Mouse (Mus musculus): Measurements from ENCODE around the gene Gm36028.

The Gm36028 gene

DNA sequence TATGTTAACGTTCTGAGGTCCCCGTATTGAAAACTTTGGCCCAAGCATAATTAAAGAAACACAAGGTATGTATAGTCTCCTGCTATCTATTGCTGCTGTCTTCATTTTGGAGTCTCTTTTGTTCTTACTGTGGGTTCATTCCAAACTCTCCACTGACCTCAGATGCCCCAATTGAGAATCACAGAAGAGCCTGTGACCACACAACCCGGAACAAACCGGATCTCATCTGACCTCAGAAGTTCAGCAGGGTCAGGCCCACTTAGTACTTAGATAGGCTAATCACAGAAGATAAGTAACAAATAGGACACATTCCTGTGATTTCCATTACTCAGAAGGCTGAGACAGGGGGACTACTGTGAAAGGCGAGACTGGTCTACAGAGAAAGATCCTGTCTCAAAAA is 6.4 kb downstream of the Gm36028 start:
- Histone ChIP-seq H3K36me3 (ENCODE audit: insufficient read depth, low read length) (no peaks in the 10 kb centered on the region), H3K4me1 (replicated peaks; ENCODE audit: low read depth, low read length) (no peaks in the 10 kb centered on the region), H3K9me3 (ENCODE audit: low read length) (no peaks in the 10 kb centered on the region), H3K27me3 (ENCODE audit: insufficient read depth, low read length) (peaks cover 21% of the 10 kb centered on the region), H3K4me3 (replicated peaks; ENCODE audit: low read length) (no peak overlapping the region)
- TF ChIP-seq NANOG (IDR thresholded peaks at IDR 0.05; ENCODE audit: borderline replicate concordance, low read length) (no peak), CTCF (conservative IDR thresholded peaks at IDR 0.05; ENCODE audit: low read length) (no peak), POU5F1 (IDR thresholded peaks at IDR 0.05; ENCODE audit: borderline replicate concordance, low read length) (no peak)

DNA sequence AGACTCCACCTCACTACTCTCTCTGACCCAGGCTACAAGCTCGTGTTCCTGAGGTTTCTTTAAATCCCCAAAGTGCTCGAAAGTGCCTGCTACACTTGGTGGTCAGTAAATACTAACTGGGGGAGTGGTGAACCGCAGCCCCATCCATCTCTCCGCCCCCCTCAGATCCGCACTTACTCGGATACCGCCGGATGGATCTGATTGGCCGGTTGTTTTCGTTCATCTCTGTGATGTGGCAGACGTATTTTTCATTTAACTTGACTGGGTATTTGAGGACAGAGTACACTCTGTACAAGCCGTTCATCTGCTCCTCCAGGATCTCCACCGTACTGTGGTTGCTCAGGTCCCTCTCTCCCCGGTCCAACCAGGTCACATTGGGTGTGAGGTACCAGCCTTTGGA is 6.9 kb downstream of the Gm36028 start:
- Histone ChIP-seq H3K9me3 (ENCODE audit: low read length) (no peaks in the 10 kb centered on the region), H3K36me3 (ENCODE audit: insufficient read depth, low read length) (no peaks in the 10 kb centered on the region), H3K4me3 (replicated peaks; ENCODE audit: low read length) (no peak overlapping the region), H3K27me3 (ENCODE audit: insufficient read depth, low read length) (peaks cover 21% of the 10 kb centered on the region), H3K4me1 (replicated peaks; ENCODE audit: low read depth, low read length) (no peaks in the 10 kb centered on the region)
- TF ChIP-seq NANOG (IDR thresholded peaks at IDR 0.05; ENCODE audit: borderline replicate concordance, low read length) = no peak
- no peak for TF ChIP-seq CTCF (conservative IDR thresholded peaks at IDR 0.05; ENCODE audit: low read length)
- TF ChIP-seq POU5F1 (IDR thresholded peaks at IDR 0.05; ENCODE audit: borderline replicate concordance, low read length) = no peak

DNA sequence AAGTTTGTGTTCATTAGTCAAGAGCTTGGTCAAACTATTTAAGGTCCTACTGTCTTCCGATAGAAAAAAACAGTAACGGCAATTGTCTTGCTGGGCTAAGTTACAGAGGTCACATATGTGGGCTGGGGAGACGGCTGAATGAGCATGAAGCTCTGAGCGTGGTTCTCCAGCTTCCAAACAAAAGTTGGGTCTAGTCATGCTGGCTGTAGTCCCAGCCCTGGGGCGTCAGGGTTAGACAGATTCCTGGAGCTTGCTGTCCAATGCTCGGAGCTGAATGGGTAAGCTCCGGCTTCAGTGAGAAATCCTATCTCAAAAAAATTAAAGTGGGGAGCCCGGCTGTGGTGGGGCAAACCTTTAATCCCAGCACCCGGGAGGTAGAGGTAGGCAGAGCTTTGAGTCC is 7.7 kb downstream of the Gm36028 start:
- no peaks in the 10 kb centered on the region for H3K4me1 ChIP-seq (replicated peaks; ENCODE audit: low read depth, low read length)
- no peak for TF ChIP-seq NANOG (IDR thresholded peaks at IDR 0.05; ENCODE audit: borderline replicate concordance, low read length)
- TF ChIP-seq CTCF (conservative IDR thresholded peaks at IDR 0.05; ENCODE audit: low read length) = no peak
- TF ChIP-seq POU5F1 (IDR thresholded peaks at IDR 0.05; ENCODE audit: borderline replicate concordance, low read length) = no peak
- no peaks in the 10 kb centered on the region for H3K36me3 ChIP-seq (ENCODE audit: insufficient read depth, low read length)
- no peaks in the 10 kb centered on the region for H3K9me3 ChIP-seq (ENCODE audit: low read length)
- H3K4me3 ChIP-seq (replicated peaks; ENCODE audit: low read length) = no peak overlapping the region
- H3K27me3 ChIP-seq (ENCODE audit: insufficient read depth, low read length) = peaks cover 21% of the 10 kb centered on the region

DNA sequence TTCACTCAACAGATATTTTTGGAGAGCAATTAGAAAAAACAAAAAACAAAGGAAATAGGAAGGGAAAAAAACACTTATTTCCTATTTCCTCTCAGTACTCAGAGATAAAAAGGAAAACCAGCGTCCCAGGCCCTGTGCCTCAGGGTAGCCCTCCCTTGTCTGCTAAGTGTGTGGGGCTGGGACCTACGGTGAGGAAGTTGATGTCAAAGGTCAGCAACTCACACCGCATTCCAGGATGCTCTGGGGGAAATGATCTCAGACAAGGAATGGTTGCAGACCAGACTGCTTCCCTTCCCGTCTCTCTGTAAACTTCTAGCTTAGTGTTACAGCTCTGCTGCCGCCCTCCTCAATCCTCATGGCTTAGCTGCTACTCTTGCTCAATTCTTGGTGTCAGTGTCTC is 9.6 kb downstream of the Gm36028 start:
- H3K4me3 ChIP-seq (replicated peaks; ENCODE audit: low read length) = no peak overlapping the region
- TF ChIP-seq NANOG (IDR thresholded peaks at IDR 0.05; ENCODE audit: borderline replicate concordance, low read length) (no peak), CTCF (conservative IDR thresholded peaks at IDR 0.05; ENCODE audit: low read length) (no peak), POU5F1 (IDR thresholded peaks at IDR 0.05; ENCODE audit: borderline replicate concordance, low read length) (no peak)
- no peaks in the 10 kb centered on the region for H3K9me3 ChIP-seq (ENCODE audit: low read length)
- H3K4me1 ChIP-seq (replicated peaks; ENCODE audit: low read depth, low read length) = no peaks in the 10 kb centered on the region
- no peaks in the 10 kb centered on the region for H3K36me3 ChIP-seq (ENCODE audit: insufficient read depth, low read length)
- H3K27me3 ChIP-seq (ENCODE audit: insufficient read depth, low read length) = peaks cover 25% of the 10 kb centered on the region

DNA sequence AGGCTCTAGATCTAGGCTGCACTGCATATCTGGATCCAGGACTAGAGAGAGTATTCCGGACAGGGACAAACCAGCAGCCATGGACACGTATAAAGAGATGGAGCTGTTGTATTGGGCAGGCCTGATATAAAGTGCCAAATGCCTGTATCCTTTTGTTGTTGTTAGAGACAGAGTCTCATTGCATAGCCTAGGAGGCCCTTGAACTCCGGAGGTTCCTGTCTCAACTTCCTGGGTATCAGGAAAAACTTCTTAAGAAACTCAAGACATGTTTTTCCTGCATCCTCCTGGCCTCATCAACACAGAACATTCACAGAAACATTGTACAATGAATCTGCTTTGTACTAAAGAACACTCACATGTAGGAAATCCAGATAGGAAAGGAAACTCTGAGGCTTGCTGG is 13.9 kb downstream of the Gm36028 start:
- peaks cover 2% of the 10 kb centered on the region; the same call in 1 of the 2 replicates for H3K4me1 ChIP-seq (replicated peaks; ENCODE audit: low read depth, low read length)
- H3K9me3 ChIP-seq (ENCODE audit: low read length) = no peaks in the 10 kb centered on the region
- no peak overlapping the region for H3K4me3 ChIP-seq (replicated peaks; ENCODE audit: low read length)
- H3K36me3 ChIP-seq (ENCODE audit: insufficient read depth, low read length) = no peaks in the 10 kb centered on the region
- TF ChIP-seq NANOG (IDR thresholded peaks at IDR 0.05; ENCODE audit: borderline replicate concordance, low read length) (no peak), CTCF (conservative IDR thresholded peaks at IDR 0.05; ENCODE audit: low read length) (no peak), POU5F1 (IDR thresholded peaks at IDR 0.05; ENCODE audit: borderline replicate concordance, low read length) (no peak)
- H3K27me3 ChIP-seq (ENCODE audit: insufficient read depth, low read length) = peaks cover 26% of the 10 kb centered on the region

DNA sequence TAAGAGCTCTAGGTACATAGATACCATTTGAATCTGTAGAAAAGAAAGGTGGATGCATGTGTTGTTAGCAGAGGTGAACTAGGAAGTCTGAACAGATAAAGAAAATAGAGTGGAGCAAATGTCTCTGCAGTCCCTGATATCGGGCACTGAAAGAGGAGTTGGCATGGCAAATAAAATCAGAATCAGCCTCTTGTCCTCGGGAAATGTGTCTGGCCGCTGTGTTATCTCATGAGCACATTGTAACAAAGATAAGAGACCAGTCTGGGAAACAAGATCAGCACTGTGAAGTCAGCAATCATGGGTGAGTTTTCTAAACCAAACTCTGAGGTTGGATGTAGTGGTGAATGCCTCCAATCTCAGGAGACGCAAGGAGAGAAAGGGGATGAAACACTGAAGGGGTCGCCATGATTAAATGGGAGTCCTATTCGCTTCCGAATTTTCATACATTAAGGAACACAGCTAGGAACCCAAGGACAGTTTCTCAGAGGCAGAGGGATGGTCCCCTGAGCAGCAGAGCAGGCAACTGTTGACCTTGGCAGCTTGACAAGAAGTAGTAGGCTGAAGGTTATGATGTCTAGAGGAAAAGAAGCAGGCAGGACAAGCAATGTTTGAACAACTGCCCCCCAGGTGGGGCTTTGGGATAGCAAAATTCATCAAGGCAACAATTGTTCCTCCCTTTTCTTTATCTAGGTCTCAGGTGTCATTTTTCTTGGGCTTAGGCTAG is 15.6 kb downstream of the Gm36028 start:
- Histone ChIP-seq H3K4me1 (replicated peaks; ENCODE audit: low read depth, low read length) (peaks cover 2% of the 10 kb centered on the region; the same call in 1 of the 2 replicates), H3K9me3 (ENCODE audit: low read length) (no peaks in the 10 kb centered on the region), H3K27me3 (ENCODE audit: insufficient read depth, low read length) (peaks cover 24% of the 10 kb centered on the region; the same call in 1 of the 2 replicates), H3K4me3 (replicated peaks; ENCODE audit: low read length) (no peak overlapping the region), H3K36me3 (ENCODE audit: insufficient read depth, low read length) (no peaks in the 10 kb centered on the region)
- no peak for TF ChIP-seq NANOG (IDR thresholded peaks at IDR 0.05; ENCODE audit: borderline replicate concordance, low read length)
- TF ChIP-seq POU5F1 (IDR thresholded peaks at IDR 0.05; ENCODE audit: borderline replicate concordance, low read length) = no peak
- no peak for TF ChIP-seq CTCF (conservative IDR thresholded peaks at IDR 0.05; ENCODE audit: low read length)

DNA sequence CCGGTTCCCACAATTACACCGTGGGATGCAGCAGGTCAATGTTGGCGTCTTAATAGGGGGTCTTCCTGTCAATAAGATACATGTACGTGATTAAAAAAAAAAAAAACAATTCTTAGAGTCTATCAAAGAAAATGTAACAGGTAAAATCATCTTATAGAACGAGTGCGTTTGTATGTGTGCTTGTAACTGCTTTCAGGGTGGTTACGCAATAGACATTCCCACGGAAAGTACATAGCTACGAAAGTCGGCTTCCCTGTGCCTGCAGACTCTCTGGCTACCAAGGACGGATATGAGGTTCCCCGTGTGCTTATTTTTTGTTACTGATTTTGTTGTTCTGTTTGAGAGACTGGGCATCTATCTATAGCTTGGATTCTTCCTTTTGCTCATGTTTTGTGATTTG is 17.2 kb downstream of the Gm36028 start:
- peaks cover 2% of the 10 kb centered on the region; the same call in 1 of the 2 replicates for H3K4me1 ChIP-seq (replicated peaks; ENCODE audit: low read depth, low read length)
- no peaks in the 10 kb centered on the region for H3K9me3 ChIP-seq (ENCODE audit: low read length)
- TF ChIP-seq NANOG (IDR thresholded peaks at IDR 0.05; ENCODE audit: borderline replicate concordance, low read length) = no peak
- no peak for TF ChIP-seq CTCF (conservative IDR thresholded peaks at IDR 0.05; ENCODE audit: low read length)
- no peak for TF ChIP-seq POU5F1 (IDR thresholded peaks at IDR 0.05; ENCODE audit: borderline replicate concordance, low read length)
- H3K27me3 ChIP-seq (ENCODE audit: insufficient read depth, low read length) = peaks cover 24% of the 10 kb centered on the region; the same call in 1 of the 2 replicates
- no peaks in the 10 kb centered on the region for H3K36me3 ChIP-seq (ENCODE audit: insufficient read depth, low read length)
- H3K4me3 ChIP-seq (replicated peaks; ENCODE audit: low read length) = no peak overlapping the region

DNA sequence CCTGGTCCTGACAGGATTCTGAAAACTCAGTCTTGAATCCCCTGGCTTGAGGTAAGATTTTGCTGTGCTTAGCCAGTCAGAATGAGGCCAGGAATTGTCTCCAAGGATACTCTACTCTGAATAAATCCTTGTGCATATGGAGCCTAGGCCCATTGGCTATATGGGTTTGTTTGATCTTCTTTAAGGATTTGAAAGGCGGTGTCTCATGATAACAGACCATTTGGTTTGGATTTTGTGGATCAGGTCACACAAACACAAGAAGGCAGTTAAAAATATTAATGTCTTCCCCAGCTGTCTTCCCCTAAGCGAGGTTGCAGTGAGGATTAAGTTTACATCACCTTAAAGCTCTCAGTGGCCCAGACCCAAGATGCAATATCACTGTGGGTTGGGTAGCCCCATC is 18.5 kb downstream of the Gm36028 start:
- H3K4me3 ChIP-seq (replicated peaks; ENCODE audit: low read length) = no peak overlapping the region
- H3K27me3 ChIP-seq (ENCODE audit: insufficient read depth, low read length) = peaks cover 24% of the 10 kb centered on the region; the same call in 1 of the 2 replicates
- H3K36me3 ChIP-seq (ENCODE audit: insufficient read depth, low read length) = no peaks in the 10 kb centered on the region
- peaks cover 2% of the 10 kb centered on the region; the same call in 1 of the 2 replicates for H3K4me1 ChIP-seq (replicated peaks; ENCODE audit: low read depth, low read length)
- TF ChIP-seq CTCF (conservative IDR thresholded peaks at IDR 0.05; ENCODE audit: low read length) (no peak), POU5F1 (IDR thresholded peaks at IDR 0.05; ENCODE audit: borderline replicate concordance, low read length) (no peak), NANOG (IDR thresholded peaks at IDR 0.05; ENCODE audit: borderline replicate concordance, low read length) (no peak)
- H3K9me3 ChIP-seq (ENCODE audit: low read length) = no peaks in the 10 kb centered on the region

Data from E14TG2a.4 (cell line).